Mouse (Mus musculus) Patski (cell line): ENCODE data around the gene Smox. TPM values are rescaled to one million over a fixed set of nuclear protein-coding genes. Genes with fewer than 3 reads are reported as not detected.
"Not testable (repeated sequence)": the region's sequence is repeated elsewhere in the genome, so short reads cannot be mapped to it uniquely, and the experiment has no call there.

Experiments used
- ATAC-seq: fragments of 100-300 bp; one replicate; pipeline ENCODE4 v1.8.0; 2021
- CTCF ChIA-PET: fragments of 350-600 bp; sonication (Branson Sonifier 250); formaldehyde crosslinking; loops from one replicate; lab custom pipeline; 2022; ENCODE audit warnings: inconsistent platforms; lab: Charles Lee
- POLR2A ChIA-PET: fragments of 350-600 bp; sonication (Branson Sonifier 250); formaldehyde crosslinking; loops from one replicate; lab custom pipeline; 2022; ENCODE audit warnings: antibody characterized with exemption, inconsistent platforms; lab: Charles Lee
- DNase-seq: peaks from one replicate; pipeline ENCODE4 v3.0.0-alpha.2; 2011; ENCODE audit warnings: low read depth, low spot score
- H3K27me3 ChIP-seq: fragments of 371-371 bp; one replicate; pipeline ENCODE4 v1.5.1; 2021
- CTCF ChIP-seq: fragments of 100-300 bp; IDR thresholded peaks from one replicate; pipeline ENCODE4 v1.5.1; 2021
- in situ Hi-C: fragments of 300-500 bp; cut with MboI; formaldehyde crosslinking; loops from 3 replicates; pipeline ENCODE4 v1.11.1; 2018; ENCODE audit warnings: low pct_unique_long_range_greater_than_20kb, mixed read lengths
- polyA plus RNA-seq: library from polyadenylated mRNA; unstranded; gene quantifications from one replicate; pipeline ENCODE4 v1.2.3, GENCODE M21; 2021

The Smox gene
- polyA plus RNA-seq, 1 experiment from 2014 or later: 47.9 TPM

DNA sequence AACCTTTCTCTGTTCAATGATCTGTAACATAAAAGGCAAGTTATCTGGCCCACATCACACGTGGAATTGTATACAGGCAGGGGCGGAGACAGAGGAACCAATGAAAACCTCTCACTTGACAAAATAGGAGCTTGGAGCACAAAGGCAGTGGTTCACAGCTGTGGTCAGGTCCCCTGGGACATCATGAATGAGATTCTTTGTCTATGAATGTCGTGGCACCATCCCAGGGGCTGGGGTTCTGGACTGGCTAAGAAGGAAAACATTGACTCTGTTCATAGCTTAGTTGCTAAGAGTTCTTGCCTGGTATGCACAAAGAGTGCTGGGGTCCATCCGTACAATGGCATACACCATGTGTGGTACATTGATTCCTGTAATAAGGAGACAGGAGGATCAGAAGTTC is 28.3 kb upstream of the Smox start:
- ATAC-seq (no peak), DNase-seq (no peak)
- TF ChIP-seq CTCF: no peak
- POLR2A ChIA-PET: interaction anchor here (0.6 kb wide), 1 partner anchor 820 kb away, joined by 3 read pairs; the partner anchor contains the start of gene Lzts3
- H3K27me3 ChIP-seq: no peaks in the 10 kb centered on the region
- CTCF ChIA-PET: interaction anchor here (1.0 kb wide), 1 partner anchor 32 kb away, joined by 3 read pairs; no protein-coding TSS in a partner anchor
- in situ Hi-C loops: no loop called here

DNA sequence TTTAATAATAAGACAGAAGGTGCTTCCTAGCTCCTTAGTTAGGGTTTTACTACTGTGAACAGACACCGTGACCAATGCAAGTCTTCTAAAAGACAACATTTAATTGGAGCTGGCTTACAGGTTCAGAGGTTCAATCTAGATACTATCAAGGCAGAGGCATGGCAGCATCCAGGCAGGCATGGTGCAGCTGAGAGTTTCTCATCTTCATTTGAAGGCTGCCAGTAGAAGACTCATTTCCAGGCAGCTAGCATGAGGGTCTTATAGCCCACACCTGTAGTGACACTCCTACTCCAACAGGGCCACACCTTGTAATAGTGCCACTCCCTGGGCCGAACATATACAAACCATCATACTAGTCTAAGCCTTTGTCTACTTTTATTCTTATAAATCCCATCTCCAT is 27.1 kb upstream of the Smox start:
- ATAC-seq (no peak), DNase-seq (no peak)
- no peaks in the 10 kb centered on the region for H3K27me3 ChIP-seq
- TF ChIP-seq CTCF: no peak
- ChIA-PET POLR2A (no interaction called here), CTCF (no interaction called here)
- in situ Hi-C loops: no loop called here

DNA sequence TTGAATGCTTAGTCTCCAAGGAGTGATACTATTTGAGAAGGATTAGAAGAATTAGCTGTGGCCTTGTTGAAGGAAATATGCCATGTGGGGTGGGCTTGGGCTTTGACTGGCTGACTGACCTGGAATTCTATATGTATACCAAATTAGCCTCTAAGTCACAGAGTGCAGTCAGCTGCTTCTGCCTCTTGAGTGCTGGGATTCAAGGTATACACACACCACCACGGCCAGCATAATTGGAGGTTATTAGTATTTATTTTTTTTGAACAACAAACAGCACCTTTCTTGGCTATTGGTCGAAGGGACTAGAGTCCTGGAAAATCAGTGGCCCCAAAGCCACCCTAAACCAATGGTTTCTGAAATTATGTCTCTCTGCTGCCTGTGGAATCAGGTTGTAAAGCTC is 24.6 kb upstream of the Smox start:
- H3K27me3 ChIP-seq: no peaks in the 10 kb centered on the region
- no peak for TF ChIP-seq CTCF
- CTCF ChIA-PET: interaction anchor here (0.9 kb wide), 1 partner anchor 9 kb away, joined by 4 read pairs; no protein-coding TSS in a partner anchor
- POLR2A ChIA-PET: no interaction called here
- in situ Hi-C loops: no loop called here
- no peak for ATAC-seq
- DNase-seq: no peak

DNA sequence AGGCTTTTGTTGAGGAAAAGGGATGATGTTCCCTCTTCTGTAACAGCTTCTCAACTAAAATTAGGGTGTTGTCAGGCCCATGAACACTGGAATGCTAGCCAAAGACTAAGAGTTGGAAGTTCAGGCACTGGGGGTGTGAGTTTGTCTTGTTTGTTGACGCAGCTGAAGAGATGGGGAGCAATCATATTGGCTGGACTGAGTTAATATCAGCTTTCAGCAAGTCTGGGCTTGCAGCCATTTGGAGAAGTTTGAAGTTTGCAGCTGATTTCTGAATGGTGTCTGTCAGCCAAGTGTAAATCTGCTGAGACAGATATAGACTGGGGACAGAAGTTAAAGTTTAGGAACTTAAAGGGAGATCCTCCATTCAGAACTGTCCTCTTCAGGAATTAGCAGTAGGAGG is 21.4 kb upstream of the Smox start:
- in situ Hi-C loops: no loop called here
- ATAC-seq (no peak), DNase-seq (no peak)
- H3K27me3 ChIP-seq: peaks cover 3% of the 10 kb centered on the region
- TF ChIP-seq CTCF: no peak
- POLR2A ChIA-PET: no interaction called here
- CTCF ChIA-PET: interaction anchor here (1.1 to 3.2 kb wide), 4 partner anchors 9 to 13 kb away, joined by 3 to 7 read pairs (median 4); no protein-coding TSS in a partner anchor

DNA sequence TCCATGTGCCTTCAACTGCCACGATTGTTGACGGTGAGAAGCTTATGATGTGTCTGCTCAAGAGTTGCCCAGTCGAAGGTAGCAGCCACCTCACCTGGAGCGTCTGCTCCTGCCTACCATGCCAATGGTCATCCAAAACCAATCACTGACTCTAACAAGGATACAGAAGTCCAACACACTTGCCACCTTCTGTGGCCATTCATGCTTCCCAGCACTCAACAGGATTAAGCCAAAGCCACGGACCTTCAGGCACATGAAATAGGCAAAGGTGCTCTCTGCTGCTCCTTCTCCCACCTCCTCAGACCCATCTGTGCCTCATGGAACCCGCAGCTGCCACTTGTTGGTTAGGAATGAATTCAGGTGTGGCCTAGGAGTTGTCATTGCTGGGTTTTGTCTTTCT is 17.5 kb upstream of the Smox start:
- ATAC-seq: no peak
- DNase-seq: no peak
- CTCF ChIA-PET: no interaction called here
- POLR2A ChIA-PET: no interaction called here
- peaks cover 3% of the 10 kb centered on the region for H3K27me3 ChIP-seq
- no peak for TF ChIP-seq CTCF
- in situ Hi-C loops: no loop called here

DNA sequence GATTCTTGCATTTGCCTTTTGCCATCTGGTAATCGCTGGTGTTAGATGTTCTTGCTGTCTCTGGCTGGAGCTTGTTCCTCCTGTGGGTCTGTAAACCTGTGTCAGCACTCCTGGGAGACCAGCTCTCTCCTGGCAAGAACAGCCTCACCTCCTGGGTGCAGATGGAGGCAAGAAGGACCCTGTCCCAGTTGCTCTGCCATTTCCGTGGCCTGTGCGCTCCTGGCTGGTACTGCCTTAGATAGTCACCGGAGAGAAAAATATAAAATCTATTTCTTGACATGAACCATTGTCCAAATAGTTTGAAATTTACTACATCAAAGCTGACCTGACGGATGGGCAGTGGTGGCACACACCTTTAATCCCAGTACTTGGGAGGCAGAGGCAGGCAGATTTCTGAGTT is 14.2 kb upstream of the Smox start:
- ATAC-seq, DNase-seq, POLR2A ChIA-PET, H3K27me3 ChIP-seq: not testable (repeated sequence)
- CTCF ChIA-PET: interaction anchor here (1.1 to 1.7 kb wide), 2 partner anchors 16 to 36 kb away, joined by 3 read pairs; no protein-coding TSS in a partner anchor
- in situ Hi-C loops: loop anchor here (5.0 kb wide), 1 partner anchor 45 kb away; no protein-coding TSS in a partner anchor

DNA sequence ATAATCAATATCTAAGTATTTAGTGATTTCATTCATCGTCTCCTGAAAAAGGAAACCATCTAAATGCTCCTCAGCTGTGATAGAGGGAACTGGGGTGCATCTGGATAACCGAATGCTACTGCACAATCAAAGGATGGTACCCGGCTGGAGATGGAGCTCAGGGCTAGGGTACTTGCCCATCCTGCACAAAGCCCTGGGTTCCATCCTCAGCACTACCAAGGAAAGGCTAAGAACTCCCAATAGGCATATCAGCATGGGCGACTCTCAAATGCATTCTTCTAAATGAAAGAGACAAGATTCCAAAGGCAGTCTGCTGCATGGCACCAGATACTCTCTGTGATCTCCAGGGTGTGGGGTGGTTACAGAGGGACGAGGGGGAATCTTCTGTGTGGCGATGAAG is 13.4 kb upstream of the Smox start:
- TF ChIP-seq CTCF: no peak
- no peak for ATAC-seq
- H3K27me3 ChIP-seq: peaks cover 3% of the 10 kb centered on the region
- no peak for DNase-seq
- in situ Hi-C loops: loop anchor here (5.0 kb wide), 1 partner anchor 46 kb away; no protein-coding TSS in a partner anchor
- CTCF ChIA-PET: interaction anchor here (1.1 to 1.7 kb wide), 2 partner anchors 17 to 37 kb away, joined by 3 read pairs; no protein-coding TSS in a partner anchor
- POLR2A ChIA-PET: no interaction called here

DNA sequence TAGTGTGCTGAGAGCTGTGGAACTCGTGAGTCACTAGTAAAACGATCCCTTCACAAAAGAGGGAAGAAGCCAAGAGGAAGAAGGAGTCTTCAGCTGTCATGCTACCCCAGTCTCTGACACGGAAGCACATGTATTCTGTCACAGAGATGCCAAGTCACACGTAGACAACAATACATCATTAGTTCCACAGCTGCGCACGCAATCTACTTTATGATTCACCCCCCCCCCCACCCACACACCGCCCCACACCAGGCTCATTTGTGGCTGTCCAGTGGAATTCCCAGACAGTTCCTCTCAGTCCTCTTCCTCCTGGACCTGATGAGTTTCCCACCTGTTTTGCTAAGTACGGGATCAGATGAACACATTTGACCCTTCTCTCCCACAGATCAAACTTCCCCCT is 12.9 kb upstream of the Smox start:
- TF ChIP-seq CTCF: no peak
- ATAC-seq (no peak), DNase-seq (peak; percentile 34)
- H3K27me3 ChIP-seq: peaks cover 3% of the 10 kb centered on the region
- in situ Hi-C loops: loop anchor here (5.0 kb wide), 1 partner anchor 46 kb away; no protein-coding TSS in a partner anchor
- ChIA-PET CTCF (interaction anchor here (1.1 to 1.7 kb wide), 2 partner anchors 17 to 38 kb away, joined by 3 read pairs; no protein-coding TSS in a partner anchor), POLR2A (no interaction called here)

DNA sequence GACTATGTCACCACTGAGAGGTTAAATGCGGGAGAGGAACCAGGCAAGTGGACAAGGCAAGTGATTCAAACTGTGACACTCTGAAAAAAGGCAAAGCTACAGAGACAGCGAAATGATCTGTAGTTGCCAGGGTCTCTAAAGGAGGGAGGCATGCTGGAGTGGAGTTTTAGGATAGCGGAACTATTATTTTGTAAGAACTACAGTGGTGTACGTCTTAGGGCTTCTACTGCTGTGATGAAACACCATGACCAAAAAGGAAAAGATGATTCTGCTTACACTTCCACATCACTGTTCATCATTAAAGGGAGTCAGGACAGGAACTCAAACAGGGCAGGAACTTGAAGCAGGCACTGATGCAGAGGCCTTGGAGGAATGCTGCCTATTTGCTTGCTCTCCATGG is 12.4 kb upstream of the Smox start:
- in situ Hi-C loops: loop anchor here (5.0 kb wide), 1 partner anchor 47 kb away; no protein-coding TSS in a partner anchor
- H3K27me3 ChIP-seq: peaks cover 3% of the 10 kb centered on the region
- DNase-seq (no peak), ATAC-seq (no peak)
- POLR2A ChIA-PET: interaction anchor here (0.7 kb wide), 1 partner anchor 16 kb away, joined by 3 read pairs; no protein-coding TSS in a partner anchor
- no peak for TF ChIP-seq CTCF
- CTCF ChIA-PET: interaction anchor here (1.0 to 1.7 kb wide), 3 partner anchors 9 to 62 kb away, joined by 3 read pairs; no protein-coding TSS in a partner anchor

DNA sequence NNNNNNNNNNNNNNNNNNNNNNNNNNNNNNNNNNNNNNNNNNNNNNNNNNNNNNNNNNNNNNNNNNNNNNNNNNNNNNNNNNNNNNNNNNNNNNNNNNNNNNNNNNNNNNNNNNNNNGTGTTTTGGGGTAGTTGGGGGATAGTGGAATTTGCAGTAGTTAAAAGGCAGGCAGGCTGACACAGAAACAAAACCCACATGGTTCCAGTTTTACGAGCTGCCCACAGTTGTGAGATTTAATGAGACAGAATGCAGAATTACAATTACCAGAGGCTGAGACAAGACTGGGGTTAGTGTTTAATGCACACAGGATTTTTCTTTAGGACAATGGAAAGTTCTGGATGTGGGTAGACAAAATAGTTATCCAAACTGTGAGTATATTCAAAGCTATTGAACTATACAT is 9.6 kb upstream of the Smox start:
- TF ChIP-seq CTCF: no peak
- in situ Hi-C loops: no loop called here
- no peaks in the 10 kb centered on the region for H3K27me3 ChIP-seq
- ATAC-seq (no peak), DNase-seq (no peak)
- ChIA-PET CTCF (interaction anchor here (1.6 kb wide), 1 partner anchor 12 kb away, joined by 6 read pairs; no protein-coding TSS in a partner anchor), POLR2A (no interaction called here)

DNA sequence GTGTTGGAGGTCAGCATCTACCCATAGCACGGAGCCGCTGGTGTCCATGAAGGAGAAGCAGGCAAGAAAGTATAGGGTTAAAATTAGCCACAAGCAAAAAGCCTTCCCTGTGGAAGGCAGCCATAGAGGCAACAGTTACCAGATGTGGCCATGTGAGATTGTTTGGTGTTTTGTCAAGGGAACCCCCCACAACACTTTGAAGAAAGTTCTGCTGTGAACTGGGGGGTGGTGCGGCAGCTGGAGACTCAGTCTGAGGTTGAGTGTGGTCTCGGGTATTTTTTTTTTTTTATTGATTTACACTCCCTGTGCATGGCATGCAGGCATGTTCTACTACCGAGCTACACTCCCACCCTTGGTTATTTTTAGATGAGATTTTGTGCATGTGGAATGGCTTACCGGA is 8.8 kb upstream of the Smox start:
- no peak for ATAC-seq
- ChIA-PET CTCF (interaction anchor here (1.0 to 1.6 kb wide), 2 partner anchors 12 to 23 kb away, joined by 3 to 6 read pairs; no protein-coding TSS in a partner anchor), POLR2A (no interaction called here)
- H3K27me3 ChIP-seq: no peaks in the 10 kb centered on the region
- DNase-seq: no peak
- in situ Hi-C loops: no loop called here
- TF ChIP-seq CTCF: no peak
